Mouse (Mus musculus) heart, adult 2 months (tissue): ENCODE data around the gene Pax7.

ENCODE experiments used
- CTCF ChIP-seq: fragments of 200-600 bp; IDR thresholded peaks from 2 replicates; pipeline ENCODE4 v1.8.1; 2022; ENCODE audit warnings: antibody characterized with exemption, mild to moderate bottlenecking, moderate library complexity
- EP300 ChIP-seq: fragments of 200-500 bp; IDR thresholded peaks from 2 replicates; pipeline ENCODE4 v1.6.1; 2011; ENCODE audit warnings: low read depth, low read length, control low read depth; ENCODE audit not compliant: insufficient read depth
- POLR2A ChIP-seq: fragments of 200-500 bp; IDR thresholded peaks from 2 replicates; pipeline ENCODE4 v1.6.1; 2011; ENCODE audit warnings: mild to moderate bottlenecking, low read depth, low read length, control low read depth; ENCODE audit not compliant: insufficient read depth

DNA sequence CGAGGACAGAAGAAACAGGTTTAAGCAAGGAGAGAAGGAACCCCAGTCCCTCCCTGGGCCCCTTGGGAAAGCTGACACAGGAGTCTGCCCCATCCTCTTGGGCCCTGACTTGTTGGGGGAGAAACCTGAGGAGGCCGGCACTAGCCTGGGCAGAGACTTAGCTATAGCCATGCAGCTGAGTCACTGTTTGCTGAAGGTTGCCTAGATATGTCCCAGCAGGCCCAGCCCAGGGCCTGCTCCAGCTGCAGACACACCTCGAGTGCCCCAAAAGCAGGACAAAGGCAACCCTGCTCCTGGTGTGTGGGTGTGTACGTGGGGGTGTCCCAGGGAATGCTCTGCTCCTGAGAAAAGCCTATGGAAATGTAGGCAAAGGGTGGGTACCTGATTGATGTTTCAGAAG, 36.0 kb downstream of the Pax7 start:
- TF ChIP-seq POLR2A (no peak), CTCF (no peak), EP300 (no peak)
